Mouse (Mus musculus) megakaryocyte, embryonic 14.5 days (primary cell): Measurements from ENCODE around the gene Mmp24. TPM values are rescaled to one million over a fixed set of nuclear protein-coding genes. Genes with fewer than 3 reads are reported as not detected.
"Not testable (repeated sequence)": the region's sequence is repeated elsewhere in the genome, so short reads cannot be mapped to it uniquely, and the experiment has no call there.

Experiments used
- H3K27me3 ChIP-seq: replicated peaks from 2 replicates; pipeline ENCODE3; 2012; ENCODE audit warnings: inconsistent platforms
- H3K36me3 ChIP-seq: replicated peaks from 2 replicates; pipeline ENCODE3; 2012; ENCODE audit warnings: low read length, inconsistent platforms, mixed read lengths
- H3K4me1 ChIP-seq: 2 replicates; pipeline ENCODE4 v1.6.1; 2012; ENCODE audit warnings: inconsistent platforms
- H3K4me3 ChIP-seq: replicated peaks from 2 replicates; pipeline ENCODE3; 2012; ENCODE audit warnings: moderate library complexity, mild to moderate bottlenecking, inconsistent platforms
- H3K9me3 ChIP-seq: 2 replicates; pipeline ENCODE4 v1.6.1; 2012; ENCODE audit warnings: inconsistent platforms
- FLI1 ChIP-seq: IDR thresholded peaks from 2 replicates; pipeline ENCODE4 v1.6.1; 2012; ENCODE audit warnings: low read length, inconsistent platforms, mixed read lengths
- GATA1 ChIP-seq: IDR thresholded peaks from 3 replicates; pipeline ENCODE4 v1.6.1; 2012; ENCODE audit warnings: mixed read lengths, low read length, inconsistent platforms, borderline replicate concordance
- polyA plus RNA-seq: library from polyadenylated mRNA; stranded (reverse); fragments of >175 nt; gene quantifications from 2 replicates; pipeline ENCODE4 v1.2.3, GENCODE M21; 2012; ENCODE audit warnings: low replicate concordance; ENCODE audit not compliant: insufficient read depth

Gene Mmp24
- polyA plus RNA-seq: not detected in 2 replicates

- peaks cover 80% of the 10 kb centered on the region for H3K27me3 ChIP-seq
- H3K4me3 ChIP-seq: peak within 1 kb of the TSS; percentile 89
- H3K9me3 ChIP-seq: no peaks in the 10 kb centered on the region
- peaks cover 7% of the 10 kb centered on the region for H3K4me1 ChIP-seq
- TF ChIP-seq GATA1 (no peak), FLI1 (no peak)
- H3K36me3 ChIP-seq: no peaks in the 10 kb centered on the region
Observed at GRCm38 (mm10) chr2:155774927-155775684, at the start of gene Mmp24. Mmp24 (plus strand) TSS chr2:155775342.

GRCm38 (mm10) chr2:155726302-155726701, 48.8 kb upstream of the Mmp24 start:
- TF ChIP-seq FLI1 (no peak), GATA1 (no peak)
- H3K4me1 ChIP-seq: peaks cover 48% of the 10 kb centered on the region
- peaks cover 50% of the 10 kb centered on the region for H3K36me3 ChIP-seq

GRCm38 (mm10) chr2:155727764-155728395, 47.3 kb upstream of the Mmp24 start:
- peaks cover 3% of the 10 kb centered on the region for H3K27me3 ChIP-seq
- H3K4me1 ChIP-seq: peaks cover 53% of the 10 kb centered on the region
- TF ChIP-seq GATA1 (no peak), FLI1 (no peak)
- H3K9me3 ChIP-seq: no peaks in the 10 kb centered on the region
- peak overlapping the region; percentile 42 for H3K4me3 ChIP-seq
- peaks cover 35% of the 10 kb centered on the region for H3K36me3 ChIP-seq

More at GRCm38 (mm10) chr2:155726302-155726701, 48.8 kb upstream of the Mmp24 start:
- Histone ChIP-seq H3K27me3 (no peaks in the 10 kb centered on the region), H3K9me3 (no peaks in the 10 kb centered on the region), H3K4me3 (no peak overlapping the region)

GRCm38 (mm10) chr2:155728742-155729141, 46.4 kb upstream of the Mmp24 start:
- no peak for TF ChIP-seq FLI1
- TF ChIP-seq GATA1: no peak
- Histone ChIP-seq H3K36me3 (peaks cover 26% of the 10 kb centered on the region), H3K4me3 (peak overlapping the region; percentile 99), H3K4me1 (peaks cover 51% of the 10 kb centered on the region), H3K9me3 (no peaks in the 10 kb centered on the region), H3K27me3 (peaks cover 8% of the 10 kb centered on the region)

- Histone ChIP-seq H3K27me3 (peaks cover 10% of the 10 kb centered on the region), H3K9me3 (no peaks in the 10 kb centered on the region), H3K4me3 (peak within 1 kb of the TSS; percentile 99), H3K36me3 (peaks cover 21% of the 10 kb centered on the region), H3K4me1 (peaks cover 46% of the 10 kb centered on the region)
- TF ChIP-seq FLI1 (no peak), GATA1 (no peak)
Observed at GRCm38 (mm10) chr2:155729158-155729645, 45.9 kb upstream of the Mmp24 start, which contains the start of gene Edem2. Edem2 (minus strand) TSS chr2:155729475.

- no peak for TF ChIP-seq GATA1
- no peak for TF ChIP-seq FLI1
- no peak overlapping the region for H3K4me3 ChIP-seq
- H3K9me3 ChIP-seq: no peaks in the 10 kb centered on the region
- H3K36me3 ChIP-seq: no peaks in the 10 kb centered on the region
- H3K4me1 ChIP-seq: peaks cover 12% of the 10 kb centered on the region
- peaks cover 45% of the 10 kb centered on the region for H3K27me3 ChIP-seq
Observed at GRCm38 (mm10) chr2:155735080-155735479, 40.1 kb upstream of the Mmp24 start.

GRCm38 (mm10) chr2:155735766-155736165, 39.4 kb upstream of the Mmp24 start, which contains the start of gene Gm17581:
Gm17581 (minus strand) TSS chr2:155735866.
- H3K36me3 ChIP-seq, H3K4me3 ChIP-seq, H3K9me3 ChIP-seq: not testable (repeated sequence)
- Histone ChIP-seq H3K27me3 (peaks cover 50% of the 10 kb centered on the region), H3K4me1 (peaks cover 12% of the 10 kb centered on the region)

- H3K9me3 ChIP-seq: no peaks in the 10 kb centered on the region
- TF ChIP-seq GATA1 (no peak), FLI1 (no peak)
- no peak overlapping the region for H3K4me3 ChIP-seq
- H3K4me1 ChIP-seq: peaks cover 8% of the 10 kb centered on the region
- H3K27me3 ChIP-seq: peaks cover 54% of the 10 kb centered on the region
- no peaks in the 10 kb centered on the region for H3K36me3 ChIP-seq
Observed at GRCm38 (mm10) chr2:155736936-155737335, 38.2 kb upstream of the Mmp24 start.

- Histone ChIP-seq H3K27me3 (peaks cover 62% of the 10 kb centered on the region), H3K4me3 (no peak overlapping the region), H3K9me3 (no peaks in the 10 kb centered on the region), H3K4me1 (peaks cover 17% of the 10 kb centered on the region), H3K36me3 (no peaks in the 10 kb centered on the region)
- TF ChIP-seq FLI1 (no peak), GATA1 (no peak)
Observed at GRCm38 (mm10) chr2:155737803-155738202, 37.3 kb upstream of the Mmp24 start.

GRCm38 (mm10) chr2:155742211-155742610, 32.9 kb upstream of the Mmp24 start:
- H3K36me3 ChIP-seq: no peaks in the 10 kb centered on the region
- H3K27me3 ChIP-seq: peaks cover 82% of the 10 kb centered on the region
- peaks cover 38% of the 10 kb centered on the region for H3K4me1 ChIP-seq
- no peaks in the 10 kb centered on the region for H3K9me3 ChIP-seq
- TF ChIP-seq GATA1: no peak
- peak overlapping the region; percentile 75 for H3K4me3 ChIP-seq
